Mouse (Mus musculus) cerebellum, postnatal 36 days (tissue): ENCODE results near the gene Dpysl5.

Experiments
- DNase-seq, 2 experiments: peaks; one replicate each; pipeline ENCODE4 v3.0.0; 2021 to 2022; ENCODE audit warnings: mixed read lengths in 2 of 2

The Dpysl5 gene

GRCm38 (mm10) chr5:30709744-30710383 lies 1.5 kb upstream of the Dpysl5 start:
- peak; percentile 82 to 90 for DNase-seq

- DNase-seq = no peak
Measured at GRCm38 (mm10) chr5:30710486-30710885, 878 bp upstream of the Dpysl5 start.

GRCm38 (mm10) chr5:30712002-30712390 lies 632 bp downstream of the Dpysl5 start:
- DNase-seq = peak in 1 of 2 experiments; percentile 8

GRCm38 (mm10) chr5:30712441-30713298 lies 1.3 kb downstream of the Dpysl5 start:
- peak; percentile 24 to 27 for DNase-seq

GRCm38 (mm10) chr5:30713299-30713675 lies 1.9 kb downstream of the Dpysl5 start:
- peak; percentile 10 to 23 for DNase-seq

GRCm38 (mm10) chr5:30713691-30714090 lies 2.3 kb downstream of the Dpysl5 start:
- no peak for DNase-seq

GRCm38 (mm10) chr5:30716311-30716710 lies 4.9 kb downstream of the Dpysl5 start:
- no peak for DNase-seq

- no peak for DNase-seq
Measured at GRCm38 (mm10) chr5:30717506-30717905, 6.1 kb downstream of the Dpysl5 start.

- DNase-seq = no peak
Measured at GRCm38 (mm10) chr5:30717991-30718703, 6.8 kb downstream of the Dpysl5 start.

- DNase-seq = no peak
Measured at GRCm38 (mm10) chr5:30721935-30722334, 10.6 kb downstream of the Dpysl5 start.

- no peak for DNase-seq
Measured at GRCm38 (mm10) chr5:30726151-30726693, 14.9 kb downstream of the Dpysl5 start.

GRCm38 (mm10) chr5:30732511-30732910 lies 21.1 kb downstream of the Dpysl5 start:
- no peak for DNase-seq

- DNase-seq = no peak
Measured at GRCm38 (mm10) chr5:30734666-30735065, 23.3 kb downstream of the Dpysl5 start.

- DNase-seq = no peak
Measured at GRCm38 (mm10) chr5:30738127-30738828, 26.9 kb downstream of the Dpysl5 start.

GRCm38 (mm10) chr5:30739595-30739994 lies 28.2 kb downstream of the Dpysl5 start:
- DNase-seq = no peak

GRCm38 (mm10) chr5:30749582-30750311 lies 38.4 kb downstream of the Dpysl5 start:
- no peak for DNase-seq

GRCm38 (mm10) chr5:30751071-30751470 lies 39.7 kb downstream of the Dpysl5 start:
- no peak for DNase-seq

- DNase-seq = peak; percentile 38 to 49
Measured at GRCm38 (mm10) chr5:30753128-30753527, 41.8 kb downstream of the Dpysl5 start.

GRCm38 (mm10) chr5:30755215-30755614 lies 43.9 kb downstream of the Dpysl5 start:
- DNase-seq = no peak

- DNase-seq = no peak
Measured at GRCm38 (mm10) chr5:30762815-30763510, 51.6 kb downstream of the Dpysl5 start.

- no peak for DNase-seq
Measured at GRCm38 (mm10) chr5:30763511-30763830, 52.1 kb downstream of the Dpysl5 start.
